Mouse (Mus musculus) liver, embryonic 14.5 days (tissue): ENCODE data around the gene Arhgap11a. TPM values are rescaled to one million over a fixed set of nuclear protein-coding genes. Genes with fewer than 3 reads are reported as not detected.
A peak's percentile ranks its signal among the peaks of the same experiment; 100 is the strongest.

Experiments used
- ATAC-seq: fragments of 200-750 bp; cut with Nextera tagmentation; 2 replicates; pipeline ENCODE4 v1.8.0; 2017; ENCODE audit warnings: moderate number of reproducible peaks, mild to moderate bottlenecking, moderate library complexity; ENCODE audit not compliant: insufficient read depth
- DNase-seq, 3 experiments: peaks; one replicate each; pipeline ENCODE4 v3.0.0-alpha.2; 2012 to 2013; ENCODE audit warnings: low read depth in 3 of 3, low spot score in 3 of 3
- H3K27ac ChIP-seq: fragments of 300-500 bp; sonication (generic); 2 replicates; pipeline ENCODE4 v1.5.1; 2014; ENCODE audit warnings: moderate library complexity, mild to moderate bottlenecking, control low read depth, inconsistent platforms
- H3K27me3 ChIP-seq: fragments of 300-500 bp; sonication (generic); 2 replicates; pipeline ENCODE4 v1.6.1; 2014; ENCODE audit warnings: mild to moderate bottlenecking, low read length, moderate library complexity; ENCODE audit not compliant: control insufficient read depth, insufficient read depth
- H3K36me3 ChIP-seq: fragments of 300-500 bp; sonication (generic); replicated peaks from 2 replicates; pipeline ENCODE4 v1.6.1; 2014; ENCODE audit warnings: low read depth; ENCODE audit not compliant: control insufficient read depth, insufficient read depth
- H3K4me1 ChIP-seq, 2 experiments: fragments of 200-500 bp in 1 of 2; fragments of 300-500 bp in 1 of 2; sonication (generic) in 1 of 2; replicated peaks; 2 replicates each; pipeline ENCODE4 v1.6.1; 2012 to 2014; ENCODE audit warnings: antibody characterized with exemption in 1 of 2, inconsistent platforms in 1 of 2, low read length in 1 of 2; ENCODE audit not compliant: control insufficient read depth in 2 of 2, insufficient read depth in 2 of 2
- H3K4me2 ChIP-seq: fragments of 300-500 bp; sonication (generic); 2 replicates; pipeline ENCODE4 v1.6.1; 2014; ENCODE audit warnings: low read depth, mild to moderate bottlenecking, control low read depth, moderate library complexity
- H3K4me3 ChIP-seq, 2 experiments: fragments of 200-500 bp in 1 of 2; fragments of 300-500 bp in 1 of 2; sonication (generic) in 1 of 2; 2 replicates each; pipeline ENCODE4 v1.5.1; 2012 to 2014; ENCODE audit warnings: low read depth in 2 of 2, low read length in 2 of 2, mild to moderate bottlenecking in 2 of 2, control low read depth in 1 of 2, inconsistent platforms in 1 of 2, moderate library complexity in 1 of 2; ENCODE audit not compliant: insufficient read depth in 1 of 2
- H3K9ac ChIP-seq: fragments of 300-500 bp; sonication (generic); replicated peaks from 2 replicates; pipeline ENCODE4 v1.6.1; 2014; ENCODE audit warnings: mild to moderate bottlenecking, control low read depth, moderate library complexity
- H3K9me3 ChIP-seq: fragments of 300-500 bp; sonication (generic); 2 replicates; pipeline ENCODE4 v1.6.1; 2016; ENCODE audit warnings: low read length, mixed read lengths; ENCODE audit not compliant: control insufficient read depth
- CTCF ChIP-seq: IDR thresholded peaks from 2 replicates; pipeline ENCODE4 v1.5.1; 2016; ENCODE audit warnings: antibody characterized with exemption, low read depth, control low read depth
- EP300 ChIP-seq: IDR thresholded peaks from 2 replicates; pipeline ENCODE4 v1.6.1; 2016; ENCODE audit warnings: antibody characterized with exemption, low read depth
- WGBS: fragments of 180-500 bp; shearing (Covaris S2); extraction: QIAGEN DNeasy Blood & Tissue Kit; methylation state at CpG from one replicate; pipeline ENCODE4 v1.1.7; 2014; ENCODE audit not compliant: insufficient replicate concordance; 5-methylcytosine and 5-hydroxymethylcytosine counted together
- polyA plus RNA-seq, 2 experiments: library from polyadenylated mRNA; depleted of rRNA in 1 of 2; stranded (reverse) in 1 of 2; unstranded in 1 of 2; fragments of >200 nt; fragmentation: Nextera tagmentation in 1 of 2; extraction: Ambion mirVana in 1 of 2; gene quantifications; 2 replicates each; pipeline versions ENCODE4 v1.2.1 to v1.2.3; 2012 to 2014

The Arhgap11a gene
- polyA plus RNA-seq, 2 experiments: 3.9 to 14.4 TPM

- ATAC-seq: no peak
- Histone ChIP-seq H3K4me3 (no peak overlapping the region), H3K9ac (no peak overlapping the region), H3K27ac (no peak overlapping the region), H3K36me3 (peaks cover 57% of the 10 kb centered on the region), H3K9me3 (no peaks in the 10 kb centered on the region), H3K4me2 (no peak overlapping the region), H3K4me1 (peaks cover 3 to 13% of the 10 kb centered on the region in 2 experiments; a peak in 3 of 4 replicates), H3K27me3 (no peaks in the 10 kb centered on the region)
- no peak for DNase-seq
- WGBS: 83% methylated on average over 4 of the region's 4 CpGs
- TF ChIP-seq CTCF: no peak
Measured at GRCm38 (mm10) chr2:113841656-113842437, 6.6 kb downstream of the Arhgap11a start.

- H3K4me2 ChIP-seq: no peak overlapping the region
- H3K9ac ChIP-seq: no peak overlapping the region
- H3K9me3 ChIP-seq: no peaks in the 10 kb centered on the region
- DNase-seq (no peak), ATAC-seq (peak; percentile 28; the same call in 1 of the 2 replicates)
- TF ChIP-seq CTCF: no peak
- TF ChIP-seq EP300: no peak
- no peaks in the 10 kb centered on the region for H3K4me1 ChIP-seq
- peaks cover 75% of the 10 kb centered on the region for H3K36me3 ChIP-seq
- 76% methylated on average over 4 of the region's 4 CpGs for WGBS
- no peaks in the 10 kb centered on the region for H3K27me3 ChIP-seq
- H3K4me3 ChIP-seq: no peak overlapping the region
- H3K27ac ChIP-seq: no peak overlapping the region
Measured at GRCm38 (mm10) chr2:113839488-113839887, 9.0 kb downstream of the Arhgap11a start.

- peaks cover 68% of the 10 kb centered on the region for H3K36me3 ChIP-seq
Measured at GRCm38 (mm10) chr2:113835219-113835618, 13.2 kb downstream of the Arhgap11a start.

GRCm38 (mm10) chr2:113828943-113829882, 19.2 kb downstream of the Arhgap11a start, which contains the start of gene Scg5:
TSS of gene Scg5 (minus strand) at chr2:113829121.
- Histone ChIP-seq H3K27ac (no peak within 1 kb of the TSS), H3K4me3 (no peak within 1 kb of the TSS), H3K4me1 (no peaks in the 10 kb centered on the region), H3K4me2 (no peak within 1 kb of the TSS), H3K36me3 (peaks cover 24% of the 10 kb centered on the region), H3K9me3 (no peaks in the 10 kb centered on the region; the same call in none of the 2 replicates), H3K9ac (no peak within 1 kb of the TSS), H3K27me3 (no peaks in the 10 kb centered on the region)
- 26% methylated on average over 23 of the region's 23 CpGs for WGBS
- DNase-seq: no peak
- TF ChIP-seq EP300: no peak
- TF ChIP-seq CTCF: no peak
- ATAC-seq: no peak

More at GRCm38 (mm10) chr2:113835219-113835618, 13.2 kb downstream of the Arhgap11a start:
- no peak overlapping the region for H3K9ac ChIP-seq
- DNase-seq (no peak), ATAC-seq (no peak)
- H3K4me3 ChIP-seq: no peak overlapping the region
- no peaks in the 10 kb centered on the region; the same call in none of the 2 replicates for H3K9me3 ChIP-seq
- H3K27me3 ChIP-seq: no peaks in the 10 kb centered on the region
- H3K4me2 ChIP-seq: no peak overlapping the region
- WGBS: 83% methylated on average over 3 of the region's 3 CpGs
- no peak for TF ChIP-seq EP300
- no peak for TF ChIP-seq CTCF
- H3K4me1 ChIP-seq: no peaks in the 10 kb centered on the region
- H3K27ac ChIP-seq: no peak overlapping the region
